Mouse (Mus musculus): Measurements from ENCODE around the gene Otop1.

GRCm38 (mm10) chr5:38255644-38256043, 20.1 kb upstream of the Otop1 start:
- TF ChIP-seq CTCF (IDR thresholded peaks at IDR 0.05; ENCODE audit: borderline replicate concordance, extremely low read depth, insufficient read depth, insufficient read length) (no peak), POLR2A (IDR thresholded peaks at IDR 0.05; ENCODE audit: borderline replicate concordance, extremely low read depth, insufficient read depth, insufficient read length, poor library complexity, severe bottlenecking) (no peak)

All from brain, embryonic 14.5 days (tissue).